Mouse (Mus musculus) embryonic facial prominence, embryonic 14.5 days (tissue): Measurements from ENCODE around the gene Ergic1. TPM values are rescaled to one million over a fixed set of nuclear protein-coding genes. Genes with fewer than 3 reads are reported as not detected.

Experiments
- ATAC-seq: fragments of 200-750 bp; cut with Nextera tagmentation; 2 replicates; pipeline ENCODE4 v1.8.0; 2017; ENCODE audit warnings: low read depth, moderate number of reproducible peaks, moderate TSS enrichment
- DNase-seq: peaks from one replicate; pipeline ENCODE4 v3.0.0-alpha.2; 2015; ENCODE audit warnings: low spot score
- H3K27ac ChIP-seq: fragments of 300-500 bp; sonication (generic); replicated peaks from 2 replicates; pipeline ENCODE4 v1.5.1; 2014; ENCODE audit warnings: low read depth, mild to moderate bottlenecking, low read length, moderate library complexity
- H3K27me3 ChIP-seq: fragments of 300-500 bp; sonication (generic); replicated peaks from 2 replicates; pipeline ENCODE4 v1.6.1; 2014; ENCODE audit warnings: low read length; ENCODE audit not compliant: control insufficient read depth, insufficient read depth
- H3K36me3 ChIP-seq: fragments of 300-500 bp; sonication (generic); 2 replicates; pipeline ENCODE4 v1.6.1; 2014; ENCODE audit warnings: low read length, mixed read lengths; ENCODE audit not compliant: control insufficient read depth, insufficient read depth
- H3K4me1 ChIP-seq: fragments of 300-500 bp; sonication (generic); 2 replicates; pipeline ENCODE4 v1.6.1; 2014; ENCODE audit warnings: antibody characterized with exemption, low read length; ENCODE audit not compliant: control insufficient read depth, insufficient read depth
- H3K4me2 ChIP-seq: fragments of 300-500 bp; sonication (generic); 2 replicates; pipeline ENCODE4 v1.6.1; 2014; ENCODE audit warnings: low read depth, mild to moderate bottlenecking, low read length, moderate library complexity, mixed read lengths
- H3K4me3 ChIP-seq: fragments of 300-500 bp; sonication (generic); 2 replicates; pipeline ENCODE4 v1.5.1; 2014; ENCODE audit warnings: low read depth, mild to moderate bottlenecking, low read length
- H3K9ac ChIP-seq: fragments of 300-500 bp; sonication (generic); 2 replicates; pipeline ENCODE4 v1.6.1; 2014; ENCODE audit warnings: low read depth, mild to moderate bottlenecking, low read length, moderate library complexity, mixed read lengths
- H3K9me3 ChIP-seq: fragments of 300-500 bp; sonication (generic); 2 replicates; pipeline ENCODE4 v1.6.1; 2016; ENCODE audit warnings: low read length; ENCODE audit not compliant: control insufficient read depth
- WGBS: fragments of 180-500 bp; shearing (Covaris S2); extraction: QIAGEN DNeasy Blood & Tissue Kit; methylation state at CpG from one replicate; pipeline ENCODE4 v1.1.7; 2014; 5-methylcytosine and 5-hydroxymethylcytosine counted together
- polyA plus RNA-seq: library from polyadenylated mRNA; unstranded; fragments of >200 nt; fragmentation: Nextera tagmentation; extraction: Ambion mirVana; gene quantifications from 2 replicates; pipeline ENCODE4 v1.2.1, GENCODE M21; 2014

The Ergic1 gene
- polyA plus RNA-seq, 1 experiment from 2014 or later: 149 TPM

GRCm38 (mm10) chr17:26524316-26524715, 37.0 kb upstream of the Ergic1 start:
- Histone ChIP-seq H3K4me1 (no peaks in the 10 kb centered on the region), H3K27me3 (no peaks in the 10 kb centered on the region), H3K9ac (no peak overlapping the region), H3K27ac (no peak overlapping the region), H3K9me3 (no peaks in the 10 kb centered on the region), H3K4me3 (no peak overlapping the region), H3K36me3 (no peaks in the 10 kb centered on the region), H3K4me2 (no peak overlapping the region)
- DNase-seq (no peak), ATAC-seq (no peak)

GRCm38 (mm10) chr17:26524801-26525200, 36.5 kb upstream of the Ergic1 start:
- no peak overlapping the region for H3K4me3 ChIP-seq
- no peak overlapping the region for H3K9ac ChIP-seq
- H3K9me3 ChIP-seq: no peaks in the 10 kb centered on the region
- 84% methylated on average over 4 of the region's 4 CpGs for WGBS
- H3K27ac ChIP-seq: no peak overlapping the region
- H3K36me3 ChIP-seq: no peaks in the 10 kb centered on the region
- peaks cover 3% of the 10 kb centered on the region for H3K4me1 ChIP-seq
- H3K4me2 ChIP-seq: no peak overlapping the region
- no peak for ATAC-seq
- H3K27me3 ChIP-seq: no peaks in the 10 kb centered on the region
- DNase-seq: no peak

GRCm38 (mm10) chr17:26525316-26525715, 36.0 kb upstream of the Ergic1 start:
- Histone ChIP-seq H3K9ac (no peak overlapping the region), H3K4me3 (no peak overlapping the region), H3K4me1 (peaks cover 8% of the 10 kb centered on the region), H3K36me3 (no peaks in the 10 kb centered on the region), H3K27me3 (no peaks in the 10 kb centered on the region), H3K27ac (no peak overlapping the region), H3K4me2 (no peak overlapping the region), H3K9me3 (no peaks in the 10 kb centered on the region)
- 71% methylated on average over 7 of the region's 7 CpGs for WGBS
- ATAC-seq (no peak), DNase-seq (no peak)

GRCm38 (mm10) chr17:26527291-26527690, 34.0 kb upstream of the Ergic1 start:
- no peak for DNase-seq
- H3K4me2 ChIP-seq: no peak overlapping the region
- H3K27ac ChIP-seq: no peak overlapping the region
- no peak overlapping the region for H3K4me3 ChIP-seq
- no peak for ATAC-seq
- peaks cover 20% of the 10 kb centered on the region for H3K4me1 ChIP-seq
- no peaks in the 10 kb centered on the region for H3K36me3 ChIP-seq
- H3K27me3 ChIP-seq: no peaks in the 10 kb centered on the region
- no peaks in the 10 kb centered on the region for H3K9me3 ChIP-seq
- no peak overlapping the region for H3K9ac ChIP-seq
- WGBS: 91% methylated on average over 9 of the region's 9 CpGs

- H3K36me3 ChIP-seq: no peaks in the 10 kb centered on the region
- H3K4me1 ChIP-seq: peaks cover 20% of the 10 kb centered on the region
- H3K27ac ChIP-seq: no peak overlapping the region
- no peaks in the 10 kb centered on the region for H3K9me3 ChIP-seq
- no peak overlapping the region for H3K9ac ChIP-seq
- no peaks in the 10 kb centered on the region for H3K27me3 ChIP-seq
- ATAC-seq (no peak), DNase-seq (no peak)
- H3K4me3 ChIP-seq: no peak overlapping the region
- whole genome bisulfite sequencing: 73% methylated on average over 6 of the region's 6 CpGs
- no peak overlapping the region for H3K4me2 ChIP-seq
These were observed 32.5 kb upstream of the Ergic1 start for GRCm38 (mm10) chr17:26528751-26529150.

- Histone ChIP-seq H3K9ac (no peak overlapping the region), H3K4me1 (peaks cover 20% of the 10 kb centered on the region), H3K27me3 (no peaks in the 10 kb centered on the region), H3K27ac (peak overlapping the region; percentile 50; the same call in 1 of the 2 replicates), H3K36me3 (no peaks in the 10 kb centered on the region), H3K9me3 (no peaks in the 10 kb centered on the region), H3K4me3 (no peak overlapping the region), H3K4me2 (no peak overlapping the region)
- ATAC-seq (no peak), DNase-seq (peak; percentile 26)
- 51% methylated on average over 5 of the region's 5 CpGs for WGBS
These were observed 31.5 kb upstream of the Ergic1 start for GRCm38 (mm10) chr17:26529791-26530241.

GRCm38 (mm10) chr17:26530590-26531081, 30.7 kb upstream of the Ergic1 start:
- DNase-seq (peak; percentile 83), ATAC-seq (peak; percentile 58; the same call in 1 of the 2 replicates)
- WGBS: 18% methylated on average over 3 of the region's 3 CpGs
- Histone ChIP-seq H3K9me3 (no peaks in the 10 kb centered on the region), H3K27me3 (no peaks in the 10 kb centered on the region), H3K4me1 (peaks cover 20% of the 10 kb centered on the region), H3K36me3 (no peaks in the 10 kb centered on the region), H3K4me2 (no peak overlapping the region), H3K9ac (no peak overlapping the region; the same call in 1 of the 2 replicates), H3K4me3 (no peak overlapping the region), H3K27ac (peak overlapping the region; percentile 45; the same call in 1 of the 2 replicates)

GRCm38 (mm10) chr17:26531395-26532027, 29.8 kb upstream of the Ergic1 start:
- H3K4me3 ChIP-seq: no peak overlapping the region
- no peak for DNase-seq
- no peaks in the 10 kb centered on the region for H3K27me3 ChIP-seq
- H3K36me3 ChIP-seq: no peaks in the 10 kb centered on the region
- H3K9me3 ChIP-seq: no peaks in the 10 kb centered on the region
- no peak overlapping the region for H3K9ac ChIP-seq
- H3K4me1 ChIP-seq: peaks cover 20% of the 10 kb centered on the region
- 88% methylated on average over 7 of the region's 7 CpGs for WGBS
- no peak overlapping the region for H3K27ac ChIP-seq
- H3K4me2 ChIP-seq: no peak overlapping the region
- ATAC-seq: no peak

- 60% methylated on average over 4 of the region's 4 CpGs for WGBS
- H3K9ac ChIP-seq: no peak overlapping the region
- H3K27ac ChIP-seq: no peak overlapping the region
- no peak overlapping the region for H3K4me2 ChIP-seq
- peaks cover 20% of the 10 kb centered on the region for H3K4me1 ChIP-seq
- no peaks in the 10 kb centered on the region for H3K9me3 ChIP-seq
- DNase-seq (no peak), ATAC-seq (no peak)
- no peaks in the 10 kb centered on the region for H3K36me3 ChIP-seq
- H3K27me3 ChIP-seq: no peaks in the 10 kb centered on the region
- no peak overlapping the region for H3K4me3 ChIP-seq
These were observed 28.7 kb upstream of the Ergic1 start for GRCm38 (mm10) chr17:26532476-26533045.
